Mouse (Mus musculus) megakaryocyte, embryonic 14.5 days (primary cell): ENCODE measurements at regions not wholly inside any gene's neighbourhood (a gene's known extent, or its start where the extent isn't known, plus 50 kb on each side); places are given as distances from the start of the nearest gene placed in this dataset.

Experiments
- FLI1 ChIP-seq: IDR thresholded peaks from 2 replicates; pipeline ENCODE4 v1.6.1; 2012; ENCODE audit warnings: low read length, inconsistent platforms, mixed read lengths
- GATA1 ChIP-seq: IDR thresholded peaks from 3 replicates; pipeline ENCODE4 v1.6.1; 2012; ENCODE audit warnings: mixed read lengths, low read length, inconsistent platforms, borderline replicate concordance

GRCm38 (mm10) chr15:62266025-62266424 lies 1343.2 kb upstream of the A1bg start:
- TF ChIP-seq FLI1 (no peak), GATA1 (no peak)
